35 mouse cellular contexts compared by ENCODE assay signal in the genomic region with DNA sequence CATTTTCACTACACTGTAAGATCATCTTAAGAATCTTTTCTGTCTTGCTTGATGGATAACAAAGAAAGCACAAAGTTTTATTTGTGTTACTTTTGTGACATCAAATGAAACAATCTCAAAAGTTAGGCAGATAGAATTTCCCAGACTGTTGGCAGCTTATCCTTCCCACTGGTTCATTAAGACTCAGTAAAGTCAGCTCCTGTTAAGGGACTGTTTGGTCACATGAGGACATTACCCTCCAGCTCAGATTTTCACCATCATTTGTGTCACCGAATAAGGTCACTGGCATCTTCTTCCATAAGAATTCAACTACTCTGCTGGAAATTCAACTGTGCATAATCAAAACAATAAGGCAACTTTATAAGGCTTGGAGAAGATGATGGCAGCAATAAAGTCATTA.
"Had no signal": no experiment of that assay in that cellular context is flagged by ENCODE, and none has a peak within 500 bp of the region (broad histone marks: within the 10 kb centered on the region; RNA-seq: fewer than 3 reads in every experiment).

No protein-coding gene starts in this region.

- H3K9me3 ChIP-seq: heart, embryonic 10.5 days; heart, embryonic 12.5 days; heart, embryonic 13.5 days; heart, embryonic 15.5 days; hindbrain, embryonic 10.5 days; hindbrain, embryonic 12.5 days; hindbrain, embryonic 13.5 days; hindbrain, embryonic 15.5 days; intestine, embryonic 15.5 days; kidney, embryonic 15.5 days had no signal

- ATAC-seq: hindbrain, embryonic 16.5 days; hindbrain, postnatal 0 days; inflammation-experienced regulatory T-cells, adult 6 months; intestine, embryonic 15.5 days; intestine, embryonic 16.5 days; intestine, postnatal 0 days had no signal

- H3K4me3 ChIP-seq: heart, embryonic 10.5 days; heart, embryonic 12.5 days; heart, embryonic 13.5 days; heart, embryonic 15.5 days; hindbrain, embryonic 10.5 days; hindbrain, embryonic 12.5 days; hindbrain, embryonic 13.5 days; hindbrain, embryonic 15.5 days; intestine, embryonic 15.5 days; kidney, embryonic 15.5 days; layer of hippocampus, adult 2 months had no signal

- H3K4me2 ChIP-seq: heart, embryonic 11.5 days; heart, embryonic 12.5 days; heart, embryonic 13.5 days; heart, embryonic 15.5 days; hindbrain, embryonic 12.5 days; hindbrain, embryonic 13.5 days; hindbrain, embryonic 14.5 days; hindbrain, embryonic 15.5 days; intestine, embryonic 15.5 days; kidney, embryonic 15.5 days had no signal

- H3K9ac ChIP-seq: heart, embryonic 12.5 days; heart, embryonic 13.5 days; heart, embryonic 15.5 days; hindbrain, embryonic 12.5 days; hindbrain, embryonic 13.5 days; hindbrain, embryonic 14.5 days; hindbrain, embryonic 15.5 days; intestine, embryonic 15.5 days; kidney, embryonic 15.5 days had no signal

- DNase-seq: heart, postnatal 10 days; heart, postnatal 14 days; heart, postnatal 36 days; heart, postnatal 4 days; kidney, adult 11 months; kidney, adult 18-20 months; kidney, adult 2 months; kidney, adult 8-10 months; kidney, adult 9 months; kidney, postnatal 10 days; kidney, postnatal 14 days; kidney, postnatal 25 days; kidney, postnatal 36 days; kidney, postnatal 4 days; layer of hippocampus, adult 9-11 months; layer of hippocampus, postnatal 36 days had no signal

- H3K4me1 ChIP-seq: heart, embryonic 10.5 days; heart, embryonic 12.5 days; heart, embryonic 13.5 days; heart, embryonic 15.5 days; hindbrain, embryonic 10.5 days; hindbrain, embryonic 12.5 days; hindbrain, embryonic 13.5 days; hindbrain, embryonic 15.5 days; intestine, embryonic 15.5 days; kidney, embryonic 15.5 days had no signal

- H3K27ac ChIP-seq: heart, embryonic 10.5 days; heart, embryonic 13.5 days; heart, embryonic 15.5 days; hindbrain, embryonic 10.5 days; hindbrain, embryonic 12.5 days; hindbrain, embryonic 13.5 days; hindbrain, embryonic 14.5 days; hindbrain, embryonic 15.5 days; hindbrain, postnatal 0 days; intestine, embryonic 15.5 days; kidney, embryonic 15.5 days; kidney, postnatal 0 days; layer of hippocampus, adult 2 months had no signal

- H3K36me3 ChIP-seq: heart, embryonic 10.5 days; heart, embryonic 12.5 days; heart, embryonic 13.5 days; heart, embryonic 15.5 days; hindbrain, embryonic 10.5 days; hindbrain, embryonic 12.5 days; hindbrain, embryonic 13.5 days; hindbrain, embryonic 15.5 days; intestine, embryonic 15.5 days; kidney, embryonic 15.5 days had no signal

- H3K27me3 ChIP-seq: heart, embryonic 12.5 days; heart, embryonic 13.5 days; heart, embryonic 15.5 days; hindbrain, embryonic 12.5 days; hindbrain, embryonic 13.5 days; hindbrain, embryonic 15.5 days; intestine, embryonic 15.5 days; kidney, embryonic 15.5 days had no signal
